ENCODE assay signal across 25 mouse cellular contexts in the genomic region with DNA sequence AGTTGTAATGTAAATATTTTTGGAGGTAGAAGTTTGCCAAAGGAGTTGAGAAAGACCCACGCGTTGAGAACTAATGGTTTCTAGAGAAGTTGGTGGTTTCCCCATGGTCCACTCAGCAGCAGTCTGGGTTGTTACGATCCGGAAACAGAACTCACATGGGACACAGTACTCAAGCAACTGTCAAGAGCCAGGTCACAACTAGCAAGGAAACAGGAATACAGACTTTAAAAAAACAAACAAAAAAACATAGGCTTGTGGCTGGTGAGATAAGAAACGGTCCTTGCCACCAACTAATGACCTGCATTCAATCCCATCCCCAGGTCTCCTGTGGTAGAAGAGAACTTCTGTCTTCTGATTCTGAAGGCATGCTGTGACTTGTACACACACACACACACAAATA. TPM values are rescaled to one million over a fixed set of nuclear protein-coding genes. Genes with fewer than 3 reads are reported as not detected.
A peak's percentile ranks its signal among the peaks of the same experiment; 100 is the strongest.
DNase-seq lines count a peak whose midpoint lies in the region; ATAC-seq and TF ChIP-seq lines count a peak whose summit lies in the region.
"Had no signal": no experiment of that assay in that cellular context is flagged by ENCODE, and none has a peak within 500 bp of the region (broad histone marks: within the 10 kb centered on the region; RNA-seq: fewer than 3 reads in every experiment).

No protein-coding gene starts in this region.

- TF ChIP-seq EP300 in MEL (IDR thresholded peaks at IDR 0.05; ENCODE audit: low read depth in 1 of 2, low read length in 2 of 2): peak; percentile 30 to 56; a peak in 3 of 4 replicates

- H3K36me3 ChIP-seq in MEL (ENCODE audit: control insufficient read depth in 1 of 2, insufficient read depth in 2 of 2, low read length in 2 of 2): peaks cover 0 to 38% of the 10 kb centered on the region in 2 experiments; a peak in 2 of 4 replicates
- H3K36me3 ChIP-seq in liver, embryonic 15.5 days (replicated peaks): no peaks in the 10 kb centered on the region
- no peaks in the 10 kb centered on the region for H3K36me3 ChIP-seq in splenic B cell, adult 2 months (ENCODE audit: control insufficient read depth, insufficient read depth, low read length, poor library complexity, severe bottlenecking)
- H3K36me3 ChIP-seq in forebrain, embryonic 14.5 days (ENCODE audit: control insufficient read depth, insufficient read depth, low read length): no peaks in the 10 kb centered on the region
- H3K36me3 ChIP-seq: embryonic facial prominence, embryonic 10.5 days; heart, embryonic 12.5 days; hindbrain, embryonic 12.5 days; limb, embryonic 12.5 days; midbrain, embryonic 15.5 days; neural tube, embryonic 13.5 days had no signal

- no peak for TF ChIP-seq POLR2A in MEL (IDR thresholded peaks at IDR 0.05; ENCODE audit: control insufficient read depth in 1 of 2, insufficient read depth in 1 of 2, low read depth in 1 of 2, low read length in 2 of 2, poor library complexity in 1 of 2)

- TF ChIP-seq RAD21 in MEL (IDR thresholded peaks at IDR 0.05; ENCODE audit: low read depth, low read length): no peak

- TF ChIP-seq CTCF in MEL (IDR thresholded peaks at IDR 0.05 in 2 of 3, conservative IDR thresholded peaks at IDR 0.05 in 1 of 3; ENCODE audit: control insufficient read depth in 1 of 3, insufficient read depth in 1 of 3, low read depth in 2 of 3, low read length in 3 of 3, poor library complexity in 1 of 3, severe bottlenecking in 1 of 3): no peak

- no peak overlapping the region for H3K9ac ChIP-seq in MEL (ENCODE audit: control insufficient read depth, low read depth, low read length, poor library complexity, severe bottlenecking)
- H3K9ac ChIP-seq in liver, embryonic 15.5 days: no peak overlapping the region
- no peak overlapping the region for H3K9ac ChIP-seq in forebrain, embryonic 14.5 days (ENCODE audit: low read length)
- H3K9ac ChIP-seq: heart, embryonic 12.5 days; hindbrain, embryonic 12.5 days; limb, embryonic 12.5 days; midbrain, embryonic 15.5 days; neural tube, embryonic 13.5 days had no signal

- H3K4me1 ChIP-seq in MEL (ENCODE audit: control insufficient read depth in 1 of 2, insufficient read depth in 2 of 2, low read length in 2 of 2): peaks cover 24 to 36% of the 10 kb centered on the region in 2 experiments
- H3K4me1 ChIP-seq in liver, embryonic 15.5 days (replicated peaks): peaks cover 73% of the 10 kb centered on the region
- H3K4me1 ChIP-seq in forebrain, embryonic 14.5 days (ENCODE audit: control insufficient read depth, insufficient read depth, low read length): no peaks in the 10 kb centered on the region
- H3K4me1 ChIP-seq: embryonic facial prominence, embryonic 10.5 days; hindbrain, embryonic 12.5 days; limb, embryonic 12.5 days; midbrain, embryonic 15.5 days; neural tube, embryonic 13.5 days had no signal

- 18% methylated on average over 5 of the region's 5 CpGs for WGBS in liver, embryonic 15.5 days (ENCODE audit: insufficient replicate concordance)
- 94% methylated on average over 5 of the region's 5 CpGs for WGBS in forebrain, embryonic 14.5 days

- intact Hi-C loops in gastrocnemius, postnatal 14 days (cut with DNase I; ENCODE audit: low total_unique reads): no loop called here

- no peak overlapping the region for H3K4me3 ChIP-seq in MEL (ENCODE audit: control insufficient read depth in 1 of 2, insufficient read depth in 1 of 2, low read depth in 2 of 2, low read length in 2 of 2)
- H3K4me3 ChIP-seq in liver, embryonic 15.5 days (replicated peaks): no peak overlapping the region
- H3K4me3 ChIP-seq in forebrain, embryonic 14.5 days (ENCODE audit: low read depth, low read length): no peak overlapping the region
- H3K4me3 ChIP-seq: embryonic facial prominence, embryonic 10.5 days; heart, embryonic 12.5 days; hindbrain, embryonic 12.5 days; limb, embryonic 12.5 days; midbrain, embryonic 15.5 days; myocyte; neural tube, embryonic 13.5 days had no signal

- H3K79me2 ChIP-seq in MEL (ENCODE audit: control insufficient read depth, insufficient read depth, low read length, poor library complexity): no peaks in the 10 kb centered on the region

- ATAC-seq in erythroid progenitor cell, adult 5-6 weeks (replicated peaks; ENCODE audit: low FRiP score, poor library complexity, severe bottlenecking): 0 out of 2 replicates have a peak, but pooled peaks have one; percentile 6
- 0 out of 2 replicates have a peak, but pooled peaks have one; percentile 6 for ATAC-seq in liver, embryonic 15.5 days (ENCODE audit: insufficient read depth)
- no peak for ATAC-seq in forebrain, embryonic 14.5 days
- ATAC-seq: midbrain, embryonic 15.5 days had no signal

- H3K27ac ChIP-seq in MEL (ENCODE audit: control insufficient read depth, low read depth, low read length): peak overlapping the region; percentile 73
- H3K27ac ChIP-seq in liver, embryonic 15.5 days (replicated peaks): peak overlapping the region; percentile 45
- H3K27ac ChIP-seq in forebrain, embryonic 14.5 days (ENCODE audit: low read depth, low read length): no peak overlapping the region
- H3K27ac ChIP-seq: embryonic facial prominence, embryonic 10.5 days; hindbrain, embryonic 12.5 days; limb, embryonic 12.5 days; midbrain, embryonic 15.5 days; neural tube, embryonic 13.5 days had no signal

- H3K4me2 ChIP-seq in liver, embryonic 15.5 days: 0 out of 2 replicates have a peak overlapping the region, but pooled peaks have one; percentile 6
- no peak overlapping the region for H3K4me2 ChIP-seq in forebrain, embryonic 14.5 days (ENCODE audit: low read length)
- H3K4me2 ChIP-seq: heart, embryonic 12.5 days; hindbrain, embryonic 12.5 days; limb, embryonic 12.5 days; midbrain, embryonic 15.5 days; neural tube, embryonic 13.5 days had no signal

- H3K27me3 ChIP-seq in MEL (ENCODE audit: control insufficient read depth in 1 of 2, insufficient read depth in 2 of 2, low read length in 2 of 2): no peaks in the 10 kb centered on the region
- H3K27me3 ChIP-seq in liver, embryonic 15.5 days: no peaks in the 10 kb centered on the region
- H3K27me3 ChIP-seq in splenic B cell, adult 2 months (ENCODE audit: control insufficient read depth, insufficient read depth, low read length, poor library complexity, severe bottlenecking): no peaks in the 10 kb centered on the region
- H3K27me3 ChIP-seq in forebrain, embryonic 14.5 days (replicated peaks; ENCODE audit: control insufficient read depth, insufficient read depth, low read length): no peaks in the 10 kb centered on the region
- H3K27me3 ChIP-seq: heart, embryonic 12.5 days; hindbrain, embryonic 12.5 days; limb, embryonic 12.5 days; midbrain, embryonic 15.5 days; neural tube, embryonic 13.5 days had no signal

- H3K9me3 ChIP-seq in MEL (replicated peaks; ENCODE audit: insufficient read depth, low read length): no peaks in the 10 kb centered on the region
- H3K9me3 ChIP-seq in liver, embryonic 15.5 days (replicated peaks): no peaks in the 10 kb centered on the region
- H3K9me3 ChIP-seq in forebrain, embryonic 14.5 days (replicated peaks; ENCODE audit: control insufficient read depth, low read length): no peaks in the 10 kb centered on the region
- H3K9me3 ChIP-seq: embryonic facial prominence, embryonic 10.5 days; heart, embryonic 12.5 days; hindbrain, embryonic 12.5 days; limb, embryonic 12.5 days; midbrain, embryonic 15.5 days; neural tube, embryonic 13.5 days had no signal

- peak; percentile 54 for DNase-seq in MEL (ENCODE audit: low read depth, low spot score)
- peak; percentile 25 for DNase-seq in splenic B cell, adult 2 months (ENCODE audit: low read depth, low spot score)
- no peak for DNase-seq in forebrain, embryonic 14.5 days (ENCODE audit: low spot score)
- DNase-seq in gastrocnemius, postnatal 14 days: no peak
- DNase-seq in cerebellum, adult 9-10 months: no peak
- DNase-seq: adrenal gland, postnatal 14 days; cerebellum, adult 2 months; heart, postnatal 10 days; kidney, adult 11 months; lung, adult 2 months; lung, postnatal 14 days; retina, postnatal 1 day; right cerebral cortex, postnatal 25 days; spleen, adult 18-20 months; thymus, postnatal 14 days had no signal

RNA-seq across cellular contexts. Expression of gene Mrps36, which starts 6.3 kb away (rescaled TPM):
- 60.4 and 73.1 TPM in 2 replicates for total RNA-seq in MEL (2012; rRNA removed)
- 10 to 100 TPM in 1 of 2 experiments, not detected in 1; 91.1 TPM for polyA plus RNA-seq in MEL (2012; ENCODE audit: insufficient read depth in 1 of 2, insufficient read length in 2 of 2, low read depth in 1 of 2, low replicate concordance in 2 of 2, missing spikeins in 1 of 2)
- total RNA-seq in erythroid progenitor cell, adult 5-6 weeks (2015; ENCODE audit: low replicate concordance): 75.3 and 100 TPM in 2 replicates
- total RNA-seq in erythroid progenitor cell, adult 5-6 weeks (2017; ENCODE audit: low replicate concordance): 52.8 and 99.2 TPM in 2 replicates
- polyA plus RNA-seq in liver, embryonic 15.5 days (2015; fragmentation: Nextera tagmentation; extraction: Ambion mirVana): 83.5 and 107 TPM in 2 replicates
- polyA plus RNA-seq in forebrain, embryonic 14.5 days (2014; fragmentation: Nextera tagmentation; extraction: Ambion mirVana): 112 and 125 TPM in 2 replicates
- total RNA-seq in gastrocnemius, postnatal 14 days (2021): 100 to 1,000 TPM; 124 to 151 TPM

RNA-seq across cellular contexts. Expression of gene Cdk7, which starts 20.1 kb away (rescaled TPM):
- total RNA-seq in MEL (2012; rRNA removed): 63.0 and 67.7 TPM in 2 replicates
- 10 to 100 TPM in 1 of 2 experiments, not detected in 1; 87.1 TPM for polyA plus RNA-seq in MEL (2012; ENCODE audit: insufficient read depth in 1 of 2, insufficient read length in 2 of 2, low read depth in 1 of 2, low replicate concordance in 2 of 2, missing spikeins in 1 of 2)
- 4.3 and 19.3 TPM in 2 replicates for total RNA-seq in erythroid progenitor cell, adult 5-6 weeks (2015; ENCODE audit: low replicate concordance)
- 9.4 and 23.6 TPM in 2 replicates for total RNA-seq in erythroid progenitor cell, adult 5-6 weeks (2017; ENCODE audit: low replicate concordance)
- polyA plus RNA-seq in liver, embryonic 15.5 days (2015; fragmentation: Nextera tagmentation; extraction: Ambion mirVana): 31.9 and 32.1 TPM in 2 replicates
- 53.5 and 54.6 TPM in 2 replicates for polyA plus RNA-seq in forebrain, embryonic 14.5 days (2014; fragmentation: Nextera tagmentation; extraction: Ambion mirVana)
- 10 to 100 TPM; 14.3 to 17.0 TPM for total RNA-seq in gastrocnemius, postnatal 14 days (2021)

RNA-seq across cellular contexts. Expression of gene Cenph, which starts 24.9 kb away (rescaled TPM):
- 32.2 and 33.3 TPM in 2 replicates for total RNA-seq in MEL (2012; rRNA removed)
- 10 to 100 TPM in 1 of 2 experiments, not detected in 1; 48.8 TPM for polyA plus RNA-seq in MEL (2012; ENCODE audit: insufficient read depth in 1 of 2, insufficient read length in 2 of 2, low read depth in 1 of 2, low replicate concordance in 2 of 2, missing spikeins in 1 of 2)
- 75.5 and 87.6 TPM in 2 replicates for total RNA-seq in erythroid progenitor cell, adult 5-6 weeks (2015; ENCODE audit: low replicate concordance)
- 44.6 and 60.3 TPM in 2 replicates for total RNA-seq in erythroid progenitor cell, adult 5-6 weeks (2017; ENCODE audit: low replicate concordance)
- polyA plus RNA-seq in liver, embryonic 15.5 days (2015; fragmentation: Nextera tagmentation; extraction: Ambion mirVana): 26.5 and 31.0 TPM in 2 replicates
- 16.5 and 20.4 TPM in 2 replicates for polyA plus RNA-seq in forebrain, embryonic 14.5 days (2014; fragmentation: Nextera tagmentation; extraction: Ambion mirVana)
- total RNA-seq in gastrocnemius, postnatal 14 days (2021): under 1 TPM; 0.66 to 0.76 TPM
- total RNA-seq: gastrocnemius, adult 18-20 months had no signal

RNA-seq across cellular contexts. Expression of gene Ccnb1, which starts 35.6 kb away (rescaled TPM):
- 139 and 185 TPM in 2 replicates for total RNA-seq in MEL (2012; rRNA removed)
- polyA plus RNA-seq in MEL (2012; ENCODE audit: insufficient read depth in 1 of 2, insufficient read length in 2 of 2, low read depth in 1 of 2, low replicate concordance in 2 of 2, missing spikeins in 1 of 2): 100 to 1,000 TPM; 229 to 682 TPM
- 339 and 351 TPM in 2 replicates for total RNA-seq in erythroid progenitor cell, adult 5-6 weeks (2015; ENCODE audit: low replicate concordance)
- total RNA-seq in erythroid progenitor cell, adult 5-6 weeks (2017; ENCODE audit: low replicate concordance): 507 and 678 TPM in 2 replicates
- 221 and 222 TPM in 2 replicates for polyA plus RNA-seq in liver, embryonic 15.5 days (2015; fragmentation: Nextera tagmentation; extraction: Ambion mirVana)
- polyA plus RNA-seq in forebrain, embryonic 14.5 days (2014; fragmentation: Nextera tagmentation; extraction: Ambion mirVana): 164 and 215 TPM in 2 replicates
- 1 to 10 TPM; 4.2 to 4.3 TPM for total RNA-seq in gastrocnemius, postnatal 14 days (2021)
- total RNA-seq: gastrocnemius, adult 18-20 months had no signal

Comparison
In these comparisons a context has a peak if more than half of its experiments do, and no peak if none do; other contexts are left out.
1. DNase-seq: peak in MEL (single experiment) and splenic B cell, adult 2 months (single experiment); none in forebrain, embryonic 14.5 days (single experiment), gastrocnemius, postnatal 14 days (single experiment) and cerebellum, adult 9-10 months (single experiment).
2. RNA of gene Cenph, which starts 24.9 kb away (total RNA-seq): 44.6 to 87.6 TPM in erythroid progenitor cell, adult 5-6 weeks and 32.2 to 33.3 TPM in MEL; 0.66 to 0.76 TPM in gastrocnemius, postnatal 14 days; every median in the first group is over 10 times any median in the second.